Mouse (Mus musculus) midbrain, embryonic 11.5 days (tissue): Measurements from ENCODE around the gene Pclo. TPM values are rescaled to one million over a fixed set of nuclear protein-coding genes. Genes with fewer than 3 reads are reported as not detected.
"Not testable (repeated sequence)": the region's sequence is repeated elsewhere in the genome, so short reads cannot be mapped to it uniquely, and the experiment has no call there.

ENCODE experiments used
- ATAC-seq: fragments of 200-750 bp; cut with Nextera tagmentation; 2 replicates; pipeline ENCODE4 v1.8.0; 2017; ENCODE audit warnings: moderate TSS enrichment, moderate library complexity; ENCODE audit not compliant: low FRiP score
- DNase-seq: peaks from one replicate; pipeline ENCODE4 v3.0.0; 2015; ENCODE audit warnings: low spot score; ENCODE audit errors: missing footprints
- H3K27ac ChIP-seq: fragments of 300-500 bp; sonication (generic); 2 replicates; pipeline ENCODE4 v1.5.1; 2014; ENCODE audit warnings: low read depth, low read length
- H3K27me3 ChIP-seq: fragments of 300-500 bp; sonication (generic); 2 replicates; pipeline ENCODE4 v1.6.1; 2014; ENCODE audit warnings: mild to moderate bottlenecking, low read length, moderate library complexity, mixed read lengths; ENCODE audit not compliant: control insufficient read depth, insufficient read depth
- H3K36me3 ChIP-seq: fragments of 300-500 bp; sonication (generic); 2 replicates; pipeline ENCODE4 v1.6.1; 2014; ENCODE audit warnings: mild to moderate bottlenecking, low read length, moderate library complexity, mixed read lengths; ENCODE audit not compliant: control insufficient read depth, insufficient read depth
- H3K4me1 ChIP-seq: fragments of 300-500 bp; sonication (generic); 2 replicates; pipeline ENCODE4 v1.6.1; 2014; ENCODE audit warnings: low read length; ENCODE audit not compliant: control insufficient read depth, insufficient read depth
- H3K4me2 ChIP-seq: fragments of 300-500 bp; sonication (generic); 2 replicates; pipeline ENCODE4 v1.6.1; 2014; ENCODE audit warnings: mild to moderate bottlenecking, moderate library complexity
- H3K4me3 ChIP-seq: fragments of 300-500 bp; sonication (generic); 2 replicates; pipeline ENCODE4 v1.5.1; 2014; ENCODE audit warnings: low read depth, low read length
- H3K9ac ChIP-seq: fragments of 300-500 bp; sonication (generic); 2 replicates; pipeline ENCODE4 v1.6.1; 2014; ENCODE audit warnings: low read length
- H3K9me3 ChIP-seq: fragments of 300-500 bp; sonication (generic); 2 replicates; pipeline ENCODE4 v1.6.1; 2016; ENCODE audit warnings: low read length; ENCODE audit not compliant: control insufficient read depth
- WGBS: fragments of 180-500 bp; shearing (Covaris S2); extraction: QIAGEN DNeasy Blood & Tissue Kit; methylation state at CpG from one replicate; pipeline ENCODE4 v1.1.7; 2014; 5-methylcytosine and 5-hydroxymethylcytosine counted together
- polyA plus RNA-seq: library from polyadenylated mRNA; unstranded; fragments of >200 nt; fragmentation: Nextera tagmentation; extraction: Ambion mirVana; gene quantifications from 2 replicates; pipeline ENCODE4 v1.2.1, GENCODE M21; 2014

The Pclo gene
- 2.0 and 2.3 TPM in 2 replicates for polyA plus RNA-seq

- H3K9me3 ChIP-seq = no peaks in the 10 kb centered on the region
- peak within 1 kb of the TSS; percentile 83 for H3K9ac ChIP-seq
- ATAC-seq (peak; percentile 98), DNase-seq (peak; percentile 99)
- H3K4me1 ChIP-seq = peaks cover 4% of the 10 kb centered on the region; the same call in 1 of the 2 replicates
- H3K27ac ChIP-seq = peak within 1 kb of the TSS; percentile 93
- peak within 1 kb of the TSS; percentile 78 for H3K4me3 ChIP-seq
- no peaks in the 10 kb centered on the region for H3K27me3 ChIP-seq
- peak within 1 kb of the TSS; percentile 67 for H3K4me2 ChIP-seq
- no peaks in the 10 kb centered on the region for H3K36me3 ChIP-seq
- WGBS = 1% methylated on average over 81 of the region's 89 CpGs
Observed at GRCm38 (mm10) chr5:14514631-14515523, at the start of gene Pclo. Gene Pclo, plus strand, starts transcription at chr5:14514918.

GRCm38 (mm10) chr5:14494431-14494830 lies 20.3 kb upstream of the Pclo start:
- H3K27me3 ChIP-seq, H3K4me3 ChIP-seq, ATAC-seq, H3K36me3 ChIP-seq, H3K9me3 ChIP-seq, H3K27ac ChIP-seq, DNase-seq, H3K4me1 ChIP-seq, H3K4me2 ChIP-seq, H3K9ac ChIP-seq: not testable (repeated sequence)
- WGBS = 61% methylated on average over 2 of the region's 2 CpGs

GRCm38 (mm10) chr5:14508522-14508921 lies 6.2 kb upstream of the Pclo start:
- 70% methylated on average over 1 of the region's 1 CpGs for WGBS
- H3K27me3 ChIP-seq = no peaks in the 10 kb centered on the region
- ATAC-seq (no peak), DNase-seq (no peak)
- no peak overlapping the region for H3K9ac ChIP-seq
- no peak overlapping the region for H3K27ac ChIP-seq
- H3K4me2 ChIP-seq = no peak overlapping the region
- H3K4me3 ChIP-seq = no peak overlapping the region
- no peaks in the 10 kb centered on the region for H3K36me3 ChIP-seq
- H3K4me1 ChIP-seq = no peaks in the 10 kb centered on the region
- H3K9me3 ChIP-seq = no peaks in the 10 kb centered on the region

- Histone ChIP-seq H3K4me2 (no peak overlapping the region), H3K27ac (no peak overlapping the region), H3K4me1 (no peaks in the 10 kb centered on the region), H3K9me3 (no peaks in the 10 kb centered on the region), H3K27me3 (no peaks in the 10 kb centered on the region), H3K9ac (no peak overlapping the region), H3K36me3 (no peaks in the 10 kb centered on the region), H3K4me3 (no peak overlapping the region)
- ATAC-seq (no peak), DNase-seq (no peak)
- 91% methylated on average over 1 of the region's 1 CpGs for WGBS
Observed at GRCm38 (mm10) chr5:14509621-14510020, 5.1 kb upstream of the Pclo start.

GRCm38 (mm10) chr5:14518131-14518832 lies 3.6 kb downstream of the Pclo start:
- no peaks in the 10 kb centered on the region for H3K36me3 ChIP-seq
- H3K27me3 ChIP-seq = no peaks in the 10 kb centered on the region
- no peak overlapping the region for H3K9ac ChIP-seq
- no peak overlapping the region for H3K27ac ChIP-seq
- ATAC-seq (no peak), DNase-seq (no peak)
- peaks cover 4% of the 10 kb centered on the region; the same call in 1 of the 2 replicates for H3K4me1 ChIP-seq
- no peak overlapping the region for H3K4me3 ChIP-seq
- no peak overlapping the region for H3K4me2 ChIP-seq
- WGBS = 71% methylated on average over 4 of the region's 4 CpGs
- H3K9me3 ChIP-seq = no peaks in the 10 kb centered on the region

GRCm38 (mm10) chr5:14522006-14522405 lies 7.3 kb downstream of the Pclo start:
- WGBS = 79% methylated on average over 4 of the region's 4 CpGs
- H3K36me3 ChIP-seq = no peaks in the 10 kb centered on the region
- no peak for DNase-seq
- H3K27me3 ChIP-seq = no peaks in the 10 kb centered on the region
- H3K9me3 ChIP-seq = no peaks in the 10 kb centered on the region
- no peak overlapping the region for H3K27ac ChIP-seq
- no peaks in the 10 kb centered on the region for H3K4me1 ChIP-seq
- no peak overlapping the region for H3K9ac ChIP-seq
- H3K4me2 ChIP-seq = no peak overlapping the region
- ATAC-seq = no peak
- no peak overlapping the region for H3K4me3 ChIP-seq

GRCm38 (mm10) chr5:14526038-14526437 lies 11.3 kb downstream of the Pclo start:
- no peaks in the 10 kb centered on the region for H3K27me3 ChIP-seq
- H3K36me3 ChIP-seq = no peaks in the 10 kb centered on the region
- H3K9me3 ChIP-seq = no peaks in the 10 kb centered on the region
- no peak overlapping the region for H3K4me3 ChIP-seq
- H3K4me2 ChIP-seq = no peak overlapping the region
- no peak overlapping the region for H3K27ac ChIP-seq
- ATAC-seq = no peak
- no peaks in the 10 kb centered on the region for H3K4me1 ChIP-seq
- no peak for DNase-seq
- H3K9ac ChIP-seq = no peak overlapping the region

GRCm38 (mm10) chr5:14527796-14528195 lies 13.1 kb downstream of the Pclo start:
- Histone ChIP-seq H3K27ac (no peak overlapping the region), H3K4me2 (no peak overlapping the region), H3K27me3 (no peaks in the 10 kb centered on the region), H3K4me1 (no peaks in the 10 kb centered on the region), H3K4me3 (no peak overlapping the region), H3K36me3 (no peaks in the 10 kb centered on the region), H3K9me3 (no peaks in the 10 kb centered on the region), H3K9ac (no peak overlapping the region)
- ATAC-seq (no peak), DNase-seq (no peak)
- 60% methylated on average over 1 of the region's 1 CpGs for WGBS

- Histone ChIP-seq H3K4me3 (no peak overlapping the region), H3K36me3 (no peaks in the 10 kb centered on the region), H3K9ac (no peak overlapping the region), H3K27me3 (no peaks in the 10 kb centered on the region), H3K9me3 (no peaks in the 10 kb centered on the region), H3K27ac (no peak overlapping the region), H3K4me1 (no peaks in the 10 kb centered on the region), H3K4me2 (no peak overlapping the region)
- DNase-seq (no peak), ATAC-seq (no peak)
- 93% methylated on average over 2 of the region's 2 CpGs for WGBS
Observed at GRCm38 (mm10) chr5:14531906-14532305, 17.2 kb downstream of the Pclo start.
